Mouse (Mus musculus): ENCODE data around the gene Lmbr1.
A peak's percentile ranks its signal among the peaks of the same experiment; 100 is the strongest.
"Not testable (repeated sequence)": the region's sequence is repeated elsewhere in the genome, so short reads cannot be mapped to it uniquely, and the experiment has no call there.

Lmbr1 gene

GRCm38 (mm10) chr5:29378298-29379036 is at the start of gene Lmbr1:
Gene Lmbr1, minus strand, starts transcription at chr5:29378390.
- peak; percentile 97 to 98 for DNase-seq

- not testable (repeated sequence) for DNase-seq
These were observed 45.1 kb upstream of the Lmbr1 start for GRCm38 (mm10) chr5:29423330-29423729.

DNA sequence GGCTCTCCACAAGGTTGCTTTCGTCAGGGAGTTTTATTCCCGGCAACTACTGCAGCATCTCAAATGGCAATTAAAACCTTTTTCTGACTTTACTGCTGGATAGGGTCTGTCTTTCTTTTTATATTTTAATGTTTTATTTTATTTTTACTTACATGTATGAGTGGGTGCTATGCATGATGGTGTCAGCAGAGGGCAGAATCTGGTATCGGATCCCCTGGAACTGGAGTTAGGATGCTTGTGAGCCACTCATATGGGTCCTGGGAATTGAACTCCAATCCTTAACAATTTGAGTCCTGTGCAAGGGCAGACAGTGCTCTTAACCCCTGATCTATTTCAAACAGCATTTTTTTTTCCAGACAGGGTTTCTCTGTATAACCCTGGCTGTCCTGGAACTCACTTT is 34.9 kb upstream of the Lmbr1 start:
- DNase-seq: peak; percentile 5 to 19

GRCm38 (mm10) chr5:29410854-29411253 is 32.7 kb upstream of the Lmbr1 start:
- no peak for DNase-seq

DNA sequence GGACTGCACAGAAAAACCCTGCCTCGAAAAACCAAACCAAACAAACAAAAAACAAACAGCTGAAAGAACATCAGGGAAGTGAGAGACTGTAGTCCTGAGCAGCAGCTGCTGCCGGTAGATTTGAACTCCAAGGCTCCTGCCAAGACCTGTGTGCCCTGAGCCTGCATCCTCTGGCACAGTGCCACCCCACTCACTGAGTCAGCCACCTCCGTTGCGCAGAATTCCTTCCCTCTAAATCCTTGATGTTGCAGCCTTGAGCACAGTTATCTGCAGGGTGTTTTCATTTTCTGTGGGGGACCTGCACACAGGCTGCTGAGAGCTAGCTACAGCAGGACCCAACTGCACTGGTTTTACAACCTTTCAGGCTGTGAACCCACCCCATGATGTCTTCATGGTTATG is 20.2 kb upstream of the Lmbr1 start:
- peak in 1 of 2 experiments; percentile 10 for DNase-seq

GRCm38 (mm10) chr5:29388944-29389765 is 11.0 kb upstream of the Lmbr1 start:
- peak; percentile 90 to 91 for DNase-seq

DNA sequence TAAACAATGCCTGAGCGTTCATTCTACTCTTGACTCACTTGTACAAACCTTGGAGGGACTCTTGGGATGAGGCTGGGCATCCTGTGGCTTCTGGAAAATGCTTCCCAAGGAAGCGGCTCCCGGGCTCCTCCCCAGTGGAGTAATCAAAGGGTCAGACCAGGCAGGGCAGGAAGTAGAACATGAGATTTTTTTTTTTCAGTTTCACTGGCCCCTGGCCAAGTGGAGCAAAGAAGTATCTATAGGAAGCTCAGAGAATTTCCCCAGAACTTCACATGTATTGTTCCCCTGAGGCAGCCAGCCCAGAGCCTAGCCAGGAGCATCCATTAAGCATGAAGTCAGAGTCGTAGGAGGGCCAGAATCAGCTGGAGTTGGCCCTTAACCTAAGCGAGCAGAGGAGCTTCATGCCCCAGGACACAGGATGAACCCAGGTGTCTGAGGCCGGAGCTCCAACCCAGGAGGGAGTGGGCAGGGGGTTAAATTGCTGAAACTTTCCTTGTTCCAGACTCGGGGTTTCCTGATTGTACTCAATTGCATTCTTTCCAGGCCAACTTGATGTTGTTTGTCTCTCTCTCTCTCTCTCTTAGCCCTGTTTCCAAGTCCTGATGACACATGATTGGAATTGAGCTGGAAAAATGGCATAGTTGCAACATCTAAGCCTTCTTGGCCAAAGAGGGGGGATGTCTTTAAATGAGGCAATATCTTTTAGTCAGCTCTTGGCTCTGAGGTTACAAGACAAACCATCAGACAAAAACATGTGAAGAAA is 10.2 kb upstream of the Lmbr1 start:
- DNase-seq: peak; percentile 12 to 46

GRCm38 (mm10) chr5:29387591-29387990 is 9.4 kb upstream of the Lmbr1 start:
- DNase-seq: no peak

DNA sequence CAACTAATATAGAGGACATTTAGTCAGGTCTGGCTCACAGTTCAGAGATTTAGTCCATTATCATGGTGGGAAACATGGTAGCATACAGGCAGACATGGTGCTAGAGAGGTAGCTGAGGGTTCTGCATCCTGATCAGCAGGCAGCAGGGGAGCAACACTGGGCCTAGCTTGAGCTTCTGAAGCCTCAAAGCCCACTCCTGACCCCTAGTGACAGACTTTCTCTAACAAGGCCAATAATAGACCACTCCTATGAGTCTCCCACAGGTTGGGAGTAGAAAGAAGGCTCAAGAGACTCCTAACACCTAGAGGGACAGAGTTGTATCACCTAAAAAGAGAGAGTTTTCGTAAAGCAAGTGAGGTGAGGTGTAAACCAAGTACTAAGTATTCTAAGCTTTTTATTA is 4.6 kb upstream of the Lmbr1 start:
- DNase-seq: no peak

GRCm38 (mm10) chr5:29380091-29380490 is 1.9 kb upstream of the Lmbr1 start:
- no peak for DNase-seq

- peak; percentile 27 to 28 for DNase-seq
These were observed 446 bp downstream of the Lmbr1 start for GRCm38 (mm10) chr5:29377590-29378297.

GRCm38 (mm10) chr5:29363511-29363910 is 14.7 kb downstream of the Lmbr1 start:
- no peak for DNase-seq

GRCm38 (mm10) chr5:29335836-29336235 is 42.4 kb downstream of the Lmbr1 start:
- DNase-seq: no peak

GRCm38 (mm10) chr5:29322503-29322902 is 55.7 kb downstream of the Lmbr1 start:
- no peak for DNase-seq

DNA sequence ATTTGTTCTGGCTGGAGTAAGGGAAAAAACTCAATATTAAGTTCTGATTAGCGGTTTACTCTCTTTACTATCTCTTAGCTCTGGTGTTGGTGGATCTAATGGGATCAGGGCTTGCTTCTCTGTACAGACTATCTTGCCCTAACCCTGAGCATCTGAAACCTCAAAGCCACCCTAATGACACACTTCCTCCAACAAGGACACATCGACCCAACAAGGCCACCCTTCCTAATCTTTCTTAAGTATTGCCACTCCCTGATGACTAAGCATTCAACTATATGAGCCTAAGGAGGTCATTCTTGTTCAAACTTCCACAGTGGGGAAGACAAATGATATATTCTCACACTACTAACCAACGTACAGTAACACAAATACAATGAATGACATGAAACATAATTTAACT is 69.0 kb downstream of the Lmbr1 start:
- DNase-seq: no peak

DNA sequence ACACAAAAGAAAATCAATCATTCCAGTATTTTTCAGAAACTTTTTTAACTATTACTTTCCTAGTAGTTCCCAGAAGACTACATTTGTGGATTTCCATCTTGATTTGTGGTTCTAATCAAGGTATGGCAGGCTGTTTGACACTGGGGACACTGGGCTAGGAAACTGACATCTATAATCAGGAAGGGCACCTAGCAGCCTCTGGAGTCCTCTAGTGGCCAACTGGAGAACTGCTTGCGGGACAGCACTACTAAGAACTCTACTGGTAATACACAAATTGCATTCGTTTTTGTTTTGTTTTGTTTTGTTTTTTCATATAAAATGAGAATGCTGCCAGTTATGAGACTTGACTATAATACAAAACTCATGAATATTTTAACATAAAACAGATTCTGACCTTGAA is 85.0 kb downstream of the Lmbr1 start:
- peak; percentile 79 for DNase-seq

- no peak for DNase-seq
These were observed 88.1 kb downstream of the Lmbr1 start for GRCm38 (mm10) chr5:29290110-29290509.

- DNase-seq: no peak
These were observed 88.5 kb downstream of the Lmbr1 start for GRCm38 (mm10) chr5:29289703-29290102.

DNA sequence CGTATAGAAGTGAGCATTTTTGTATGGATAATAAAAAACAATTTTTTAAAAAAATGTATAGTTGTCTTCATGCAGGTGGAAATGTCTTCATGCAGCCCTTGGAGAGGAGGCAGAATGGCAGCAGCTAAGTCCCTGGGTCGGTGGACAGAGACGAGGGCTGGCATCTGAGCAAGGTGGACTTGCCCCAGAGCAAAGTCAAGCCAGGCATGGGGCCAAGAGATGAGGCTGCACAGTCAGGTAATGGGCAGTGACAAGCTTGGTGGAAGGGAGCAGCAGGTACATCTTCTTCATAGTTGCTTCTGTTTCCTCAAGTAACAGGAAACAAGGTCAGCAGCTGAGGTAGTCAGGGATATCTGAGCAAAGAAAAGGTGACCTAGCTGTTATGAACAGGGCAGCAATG is 97.1 kb downstream of the Lmbr1 start:
- peak in 1 of 2 experiments; percentile 3 for DNase-seq

- no peak for DNase-seq
These were observed 103.4 kb downstream of the Lmbr1 start for GRCm38 (mm10) chr5:29274746-29275145.

DNA sequence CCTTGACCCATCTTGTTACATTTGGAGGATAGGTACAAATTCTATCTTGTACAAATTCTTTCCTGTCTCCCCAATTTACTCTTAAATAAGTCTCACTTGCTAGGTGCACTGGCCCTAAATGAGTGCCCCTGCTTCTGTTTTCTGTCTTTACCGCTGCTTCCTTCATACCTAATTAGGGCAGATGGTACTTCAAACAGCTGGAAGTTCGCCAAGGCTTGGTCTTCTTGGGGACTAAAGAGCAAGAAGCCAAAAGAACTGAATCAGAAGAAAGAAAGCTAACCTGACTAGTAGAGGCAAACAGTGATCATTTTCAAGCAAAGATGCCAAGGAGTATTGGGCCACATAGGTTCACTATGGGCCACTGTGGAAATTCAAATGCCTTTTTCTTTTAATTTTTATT is 104.8 kb downstream of the Lmbr1 start:
- no peak for DNase-seq

DNA sequence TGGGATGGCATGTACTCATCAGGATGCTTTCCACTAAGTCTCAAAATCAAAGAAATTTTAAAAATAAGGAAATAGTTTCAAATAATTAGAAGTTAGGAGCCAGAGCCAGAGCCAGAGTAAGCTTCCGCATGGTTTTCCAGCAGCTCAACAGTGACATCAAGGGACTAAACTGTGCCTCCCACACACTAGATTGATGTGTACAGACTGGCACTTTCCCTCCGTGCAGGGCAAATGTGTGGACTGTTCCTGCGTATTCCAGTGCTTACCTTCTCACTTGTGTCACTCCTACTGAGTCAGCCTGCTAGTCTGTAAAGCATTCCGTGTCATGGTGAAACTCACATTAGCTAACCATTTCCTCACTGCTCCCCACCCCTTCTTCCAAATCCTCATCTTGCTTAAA is 107.3 kb downstream of the Lmbr1 start:
- peak in 1 of 2 experiments; percentile 4 for DNase-seq

DNA sequence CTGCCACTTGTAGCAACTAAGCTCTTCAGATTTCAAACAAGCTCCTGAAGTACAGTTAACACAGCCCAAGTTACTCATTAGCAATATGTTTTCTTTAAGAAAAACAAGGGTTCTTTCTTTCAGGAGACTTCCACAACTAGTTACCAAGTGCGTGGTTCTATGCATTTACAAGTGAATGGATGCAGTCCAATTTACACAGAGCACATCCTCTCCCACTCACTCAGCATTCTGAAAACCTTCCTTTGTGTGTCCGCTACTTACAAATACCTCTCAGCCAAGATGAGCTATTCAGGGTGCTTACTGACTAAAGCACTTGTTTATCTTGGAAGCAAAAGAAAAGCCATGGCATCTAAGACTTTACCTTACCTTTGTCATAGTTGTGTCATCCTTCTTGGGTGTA is 124.3 kb downstream of the Lmbr1 start:
- DNase-seq: no peak
